Comparison of ENCODE assay signal across 18 mouse cellular contexts in the genomic region with DNA sequence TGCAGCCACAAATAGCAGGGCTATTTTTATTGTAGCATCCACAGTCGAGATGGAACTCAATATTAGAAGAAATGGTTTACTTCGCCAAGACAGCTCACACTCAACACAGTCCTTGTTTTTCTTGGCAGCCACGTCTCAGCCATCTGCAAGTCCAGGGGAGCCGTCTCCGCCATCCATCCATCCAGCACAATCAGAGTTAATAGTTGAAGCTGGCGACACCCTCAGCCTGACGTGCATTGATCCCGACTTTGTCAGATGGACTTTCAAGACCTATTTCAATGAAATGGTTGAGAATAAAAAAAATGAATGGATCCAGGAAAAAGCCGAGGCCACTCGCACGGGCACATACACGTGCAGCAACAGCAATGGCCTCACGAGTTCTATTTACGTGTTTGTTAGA. TPM values are rescaled to one million over a fixed set of nuclear protein-coding genes. Genes with fewer than 3 reads are reported as not detected.
DNase-seq lines count a peak whose midpoint lies in the region; ATAC-seq lines count a peak whose summit lies in the region.
"Had no signal": no experiment of that assay in that cellular context is flagged by ENCODE, and none has a peak within 500 bp of the region (broad histone marks: within the 10 kb centered on the region; RNA-seq: fewer than 3 reads in every experiment).

No protein-coding gene starts in this region.

- H3K27me3 ChIP-seq in forebrain, embryonic 14.5 days (replicated peaks; ENCODE audit: control insufficient read depth, insufficient read depth, low read length), result no peaks in the 10 kb centered on the region
- H3K27me3 ChIP-seq in forebrain, embryonic 10.5 days (ENCODE audit: poor library complexity, severe bottlenecking), result no peaks in the 10 kb centered on the region
- no peaks in the 10 kb centered on the region for H3K27me3 ChIP-seq in kidney, embryonic 16.5 days (ENCODE audit: insufficient read depth, low read length)
- no peaks in the 10 kb centered on the region for H3K27me3 ChIP-seq in midbrain, embryonic 13.5 days
- no peaks in the 10 kb centered on the region for H3K27me3 ChIP-seq in midbrain, embryonic 11.5 days (ENCODE audit: control insufficient read depth, insufficient read depth, low read length)
- no peaks in the 10 kb centered on the region for H3K27me3 ChIP-seq in limb, embryonic 15.5 days
- H3K27me3 ChIP-seq: heart, embryonic 15.5 days; neural tube, embryonic 13.5 days; stomach, embryonic 15.5 days had no signal

- H3K36me3 ChIP-seq in forebrain, embryonic 14.5 days (ENCODE audit: control insufficient read depth, insufficient read depth, low read length), result 0 out of 2 replicates have a peak, but pooled peaks cover 7% of the 10 kb centered on the region
- peaks cover 16% of the 10 kb centered on the region for H3K36me3 ChIP-seq in forebrain, embryonic 10.5 days (replicated peaks)
- H3K36me3 ChIP-seq in kidney, embryonic 16.5 days (ENCODE audit: insufficient read depth, low read length), result no peaks in the 10 kb centered on the region
- H3K36me3 ChIP-seq in midbrain, embryonic 13.5 days, result 0 out of 2 replicates have a peak, but pooled peaks cover 5% of the 10 kb centered on the region
- no peaks in the 10 kb centered on the region for H3K36me3 ChIP-seq in midbrain, embryonic 11.5 days (ENCODE audit: control insufficient read depth, insufficient read depth, low read length)
- no peaks in the 10 kb centered on the region for H3K36me3 ChIP-seq in limb, embryonic 15.5 days
- H3K36me3 ChIP-seq: heart, embryonic 15.5 days; stomach, embryonic 15.5 days had no signal

- no peak overlapping the region for H3K9ac ChIP-seq in forebrain, embryonic 14.5 days (ENCODE audit: low read length)
- H3K9ac ChIP-seq in kidney, embryonic 16.5 days (replicated peaks; ENCODE audit: low read length), result no peak overlapping the region
- no peak overlapping the region for H3K9ac ChIP-seq in midbrain, embryonic 13.5 days (replicated peaks)
- H3K9ac ChIP-seq in midbrain, embryonic 11.5 days (ENCODE audit: low read length), result no peak overlapping the region
- H3K9ac ChIP-seq in limb, embryonic 15.5 days, result no peak overlapping the region
- H3K9ac ChIP-seq: heart, embryonic 15.5 days; neural tube, embryonic 13.5 days; stomach, embryonic 15.5 days had no signal

- peaks cover 1% of the 10 kb centered on the region; the same call in 1 of the 2 replicates for H3K4me1 ChIP-seq in forebrain, embryonic 14.5 days (ENCODE audit: control insufficient read depth, insufficient read depth, low read length)
- peaks cover 26% of the 10 kb centered on the region for H3K4me1 ChIP-seq in forebrain, embryonic 10.5 days
- 0 out of 2 replicates have a peak, but pooled peaks cover 4% of the 10 kb centered on the region for H3K4me1 ChIP-seq in kidney, embryonic 16.5 days (ENCODE audit: insufficient read depth, low read length)
- H3K4me1 ChIP-seq in midbrain, embryonic 13.5 days (replicated peaks), result peaks cover 23% of the 10 kb centered on the region; the same call in 1 of the 2 replicates
- H3K4me1 ChIP-seq in midbrain, embryonic 11.5 days (ENCODE audit: control insufficient read depth, insufficient read depth, low read length), result no peaks in the 10 kb centered on the region; the same call in 1 of the 2 replicates
- H3K4me1 ChIP-seq in limb, embryonic 15.5 days, result peaks cover 2% of the 10 kb centered on the region; the same call in 1 of the 2 replicates
- H3K4me1 ChIP-seq: stomach, embryonic 15.5 days had no signal

- H3K27ac ChIP-seq in forebrain, embryonic 14.5 days (ENCODE audit: low read depth, low read length), result no peak overlapping the region
- H3K27ac ChIP-seq in forebrain, embryonic 10.5 days, result no peak overlapping the region
- H3K27ac ChIP-seq in kidney, embryonic 16.5 days (ENCODE audit: low read length), result 0 out of 2 replicates have a peak overlapping the region, but pooled peaks have one; percentile 14
- H3K27ac ChIP-seq in midbrain, embryonic 13.5 days, result 0 out of 2 replicates have a peak overlapping the region, but pooled peaks have one; percentile 22
- no peak overlapping the region for H3K27ac ChIP-seq in midbrain, embryonic 11.5 days (ENCODE audit: low read depth, low read length)
- H3K27ac ChIP-seq in limb, embryonic 15.5 days, result 0 out of 2 replicates have a peak overlapping the region, but pooled peaks have one; percentile 18
- H3K27ac ChIP-seq: heart, embryonic 15.5 days; neural tube, embryonic 13.5 days; stomach, embryonic 15.5 days had no signal

- no peak overlapping the region for H3K4me3 ChIP-seq in forebrain, embryonic 14.5 days (ENCODE audit: low read depth, low read length)
- no peak overlapping the region for H3K4me3 ChIP-seq in forebrain, embryonic 10.5 days
- H3K4me3 ChIP-seq in kidney, embryonic 16.5 days (ENCODE audit: low read length), result no peak overlapping the region
- no peak overlapping the region for H3K4me3 ChIP-seq in midbrain, embryonic 13.5 days (replicated peaks)
- H3K4me3 ChIP-seq in midbrain, embryonic 11.5 days (ENCODE audit: low read depth, low read length), result no peak overlapping the region
- no peak overlapping the region for H3K4me3 ChIP-seq in limb, embryonic 15.5 days
- H3K4me3 ChIP-seq: heart, embryonic 15.5 days; neural tube, embryonic 13.5 days; stomach, embryonic 15.5 days had no signal

- no peaks in the 10 kb centered on the region for H3K9me3 ChIP-seq in forebrain, embryonic 14.5 days (replicated peaks; ENCODE audit: control insufficient read depth, low read length)
- no peaks in the 10 kb centered on the region for H3K9me3 ChIP-seq in forebrain, embryonic 10.5 days
- no peaks in the 10 kb centered on the region for H3K9me3 ChIP-seq in kidney, embryonic 16.5 days (ENCODE audit: low read length)
- no peaks in the 10 kb centered on the region for H3K9me3 ChIP-seq in midbrain, embryonic 13.5 days
- H3K9me3 ChIP-seq in midbrain, embryonic 11.5 days (ENCODE audit: control insufficient read depth, low read length), result no peaks in the 10 kb centered on the region
- H3K9me3 ChIP-seq in limb, embryonic 15.5 days, result no peaks in the 10 kb centered on the region
- H3K9me3 ChIP-seq: heart, embryonic 15.5 days; neural tube, embryonic 13.5 days; stomach, embryonic 15.5 days had no signal

- 70% methylated on average over 14 of the region's 14 CpGs for WGBS in forebrain, embryonic 14.5 days
- 88% methylated on average over 14 of the region's 14 CpGs for WGBS in forebrain, embryonic 10.5 days
- WGBS in kidney, embryonic 16.5 days, result 74% methylated on average over 14 of the region's 14 CpGs
- WGBS in midbrain, embryonic 13.5 days, result 80% methylated on average over 14 of the region's 14 CpGs
- 86% methylated on average over 14 of the region's 14 CpGs for WGBS in midbrain, embryonic 11.5 days
- WGBS in limb, embryonic 15.5 days, result 65% methylated on average over 14 of the region's 14 CpGs

- ATAC-seq in forebrain, embryonic 14.5 days, result no peak
- ATAC-seq in kidney, embryonic 16.5 days (ENCODE audit: low FRiP score, low TSS enrichment), result no peak
- no peak for ATAC-seq in midbrain, embryonic 13.5 days
- ATAC-seq in midbrain, embryonic 11.5 days (ENCODE audit: low FRiP score), result no peak
- ATAC-seq in limb, embryonic 15.5 days (ENCODE audit: insufficient number of reproducible peaks, low FRiP score, low TSS enrichment, low read depth), result no peak
- no peak for ATAC-seq in megakaryocyte, adult 5-6 weeks (ENCODE audit: poor library complexity, severe bottlenecking)
- ATAC-seq: forebrain, embryonic 16.5 days; lung, postnatal 0 days had no signal

- DNase-seq in forebrain, embryonic 14.5 days (ENCODE audit: low spot score), result peak; percentile 23
- no peak for DNase-seq in forebrain, embryonic 10.5 days (ENCODE audit: extremely low spot score, low spot score)
- no peak for DNase-seq in kidney, adult 8-10 months
- no peak for DNase-seq in midbrain, embryonic 11.5 days (ENCODE audit: low spot score, missing footprints)
- DNase-seq: cerebellum, adult 8-10 months; embryo, embryonic 11 days; kidney, adult 11 months; kidney, postnatal 36 days; layer of hippocampus, postnatal 36 days had no signal

- no peak overlapping the region for H3K4me2 ChIP-seq in forebrain, embryonic 14.5 days (ENCODE audit: low read length)
- H3K4me2 ChIP-seq in kidney, embryonic 16.5 days (replicated peaks; ENCODE audit: low read depth, low read length), result no peak overlapping the region
- H3K4me2 ChIP-seq in midbrain, embryonic 13.5 days (replicated peaks), result no peak overlapping the region
- no peak overlapping the region for H3K4me2 ChIP-seq in midbrain, embryonic 11.5 days
- no peak overlapping the region for H3K4me2 ChIP-seq in limb, embryonic 15.5 days
- H3K4me2 ChIP-seq: heart, embryonic 15.5 days; neural tube, embryonic 13.5 days; stomach, embryonic 15.5 days had no signal

RNA-seq across cellular contexts. Expression of gene Kit, which starts 32.2 kb away (rescaled TPM):
- polyA plus RNA-seq in forebrain, embryonic 14.5 days (2014; fragmentation: Nextera tagmentation; extraction: Ambion mirVana), result 27.0 and 32.6 TPM in 2 replicates
- polyA plus RNA-seq in forebrain, embryonic 10.5 days (2016; fragmentation: Nextera tagmentation; extraction: Ambion mirVana), result 20.5 and 20.6 TPM in 2 replicates
- polyA plus RNA-seq in kidney, embryonic 16.5 days (2015; fragmentation: Nextera tagmentation; extraction: Ambion mirVana), result 22.1 and 23.3 TPM in 2 replicates
- 28.8 and 30.7 TPM in 2 replicates for polyA plus RNA-seq in midbrain, embryonic 13.5 days (2015; fragmentation: Nextera tagmentation; extraction: Ambion mirVana)
- polyA plus RNA-seq in midbrain, embryonic 11.5 days (2014; fragmentation: Nextera tagmentation; extraction: Ambion mirVana), result 19.6 and 20.4 TPM in 2 replicates
- polyA plus RNA-seq in limb, embryonic 15.5 days (2015; fragmentation: Nextera tagmentation; extraction: Ambion mirVana), result 20.8 and 22.2 TPM in 2 replicates
- total RNA-seq in megakaryocyte, adult 5-6 weeks (2015), result 2.8 and 2.9 TPM in 2 replicates
- 2.4 and 2.5 TPM in 2 replicates for total RNA-seq in megakaryocyte, adult 5-6 weeks (2017)

Comparison
In these comparisons a context has a peak if more than half of its experiments do, and no peak if none do; other contexts are left out.
1. H3K27ac ChIP-seq: peak in kidney, embryonic 16.5 days (single experiment), midbrain, embryonic 13.5 days (single experiment) and limb, embryonic 15.5 days (single experiment); none in forebrain, embryonic 14.5 days (single experiment), forebrain, embryonic 10.5 days (single experiment) and midbrain, embryonic 11.5 days (single experiment).